Mouse (Mus musculus) heart, adult 9 months (tissue): ENCODE measurements around the gene Nrtn.

Experiments
- DNase-seq, 2 experiments: peaks; one replicate each; pipeline ENCODE4 v3.0.0; 2022; ENCODE audit warnings: low spot score in 2 of 2

Gene Nrtn

GRCm38 (mm10) chr17:56762769-56763731 lies 5.7 kb upstream of the Nrtn start:
- peak; percentile 51 to 62 for DNase-seq

- DNase-seq, result peak; percentile 82 to 83
Observed at GRCm38 (mm10) chr17:56761991-56762410, 4.7 kb upstream of the Nrtn start.

GRCm38 (mm10) chr17:56761077-56761476 lies 3.7 kb upstream of the Nrtn start:
- no peak for DNase-seq

- DNase-seq, result no peak
Observed at GRCm38 (mm10) chr17:56759261-56759660, 1.9 kb upstream of the Nrtn start.

- DNase-seq, result peak in 1 of 2 experiments; percentile 54
Observed at GRCm38 (mm10) chr17:56758132-56758531, 802 bp upstream of the Nrtn start.

GRCm38 (mm10) chr17:56756703-56757399 lies 479 bp downstream of the Nrtn start:
- DNase-seq, result no peak

- DNase-seq, result no peak
Observed at GRCm38 (mm10) chr17:56754271-56755185, 2.8 kb downstream of the Nrtn start.

GRCm38 (mm10) chr17:56753452-56753851 lies 3.9 kb downstream of the Nrtn start:
- DNase-seq, result no peak

GRCm38 (mm10) chr17:56751404-56752072 lies 5.8 kb downstream of the Nrtn start:
- no peak for DNase-seq

GRCm38 (mm10) chr17:56744173-56744572 lies 13.2 kb downstream of the Nrtn start:
- DNase-seq, result no peak

GRCm38 (mm10) chr17:56740788-56741160 lies 16.6 kb downstream of the Nrtn start:
- no peak for DNase-seq

- DNase-seq, result peak; percentile 39 to 49
Observed at GRCm38 (mm10) chr17:56740118-56740787, 17.1 kb downstream of the Nrtn start.

- DNase-seq, result no peak
Observed at GRCm38 (mm10) chr17:56738221-56738620, 19.1 kb downstream of the Nrtn start.

- DNase-seq, result no peak
Observed at GRCm38 (mm10) chr17:56736534-56736933, 20.8 kb downstream of the Nrtn start.

GRCm38 (mm10) chr17:56729656-56730055 lies 27.7 kb downstream of the Nrtn start:
- DNase-seq, result no peak

GRCm38 (mm10) chr17:56729151-56729550 lies 28.2 kb downstream of the Nrtn start:
- DNase-seq, result no peak

GRCm38 (mm10) chr17:56728117-56728516 lies 29.2 kb downstream of the Nrtn start:
- DNase-seq, result no peak

- DNase-seq, result no peak
Observed at GRCm38 (mm10) chr17:56727659-56728058, 29.7 kb downstream of the Nrtn start.

GRCm38 (mm10) chr17:56727029-56727649 lies 30.2 kb downstream of the Nrtn start:
- no peak for DNase-seq
